Mouse (Mus musculus) heart, postnatal 4 days (tissue): Measurements from ENCODE around the gene Gm17416. TPM values are rescaled to one million over a fixed set of nuclear protein-coding genes. Genes with fewer than 3 reads are reported as not detected.

Experiments used
- DNase-seq: peaks from one replicate; pipeline ENCODE4 v3.0.0; 2021
- total RNA-seq, 2 experiments: library from RNA; stranded (reverse); gene quantifications; 2 replicates each; pipeline ENCODE4 v1.2.3; 2021

The Gm17416 gene
- total RNA-seq, 2 experiments from 2014 or later = not detected

DNA sequence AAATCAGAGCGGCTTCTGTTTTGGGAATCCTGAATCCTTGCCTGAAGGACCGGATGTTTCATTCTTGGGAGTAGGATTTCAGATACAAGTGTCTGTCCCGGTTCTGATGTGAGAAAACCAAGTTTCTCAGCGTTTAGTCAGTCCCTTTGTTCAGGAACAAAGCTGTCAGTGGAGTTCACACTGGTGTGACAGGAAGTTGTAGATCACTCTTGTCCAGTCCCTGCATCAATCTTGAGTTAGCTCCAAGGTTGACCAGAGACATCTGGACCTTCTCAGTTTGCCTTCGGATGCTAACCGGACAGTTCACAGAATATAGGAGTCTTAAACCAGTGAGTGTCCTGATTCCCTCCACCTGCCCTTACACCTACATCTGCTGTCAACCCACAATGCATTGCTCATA is 38.6 kb downstream of the Gm17416 start:
- DNase-seq = no peak

DNA sequence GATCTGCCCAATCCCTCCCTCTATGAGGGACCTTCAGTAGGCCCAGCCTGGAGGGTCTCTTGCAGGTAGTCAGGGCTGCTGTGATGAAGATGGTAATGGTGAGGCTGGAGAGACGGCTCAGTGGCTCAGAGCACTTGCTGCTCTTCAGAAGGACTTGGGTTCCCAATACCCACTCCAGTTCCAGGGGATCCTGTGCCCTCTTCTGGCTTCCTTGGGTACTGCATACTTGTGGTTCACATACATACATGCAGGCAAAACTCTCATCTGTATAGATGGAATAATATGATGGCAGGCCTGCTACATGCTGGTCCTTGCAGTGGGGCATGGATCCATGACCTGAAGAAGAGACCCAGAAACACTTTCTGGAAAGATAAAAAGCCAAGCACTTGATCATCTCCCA is 39.6 kb downstream of the Gm17416 start:
- no peak for DNase-seq

DNA sequence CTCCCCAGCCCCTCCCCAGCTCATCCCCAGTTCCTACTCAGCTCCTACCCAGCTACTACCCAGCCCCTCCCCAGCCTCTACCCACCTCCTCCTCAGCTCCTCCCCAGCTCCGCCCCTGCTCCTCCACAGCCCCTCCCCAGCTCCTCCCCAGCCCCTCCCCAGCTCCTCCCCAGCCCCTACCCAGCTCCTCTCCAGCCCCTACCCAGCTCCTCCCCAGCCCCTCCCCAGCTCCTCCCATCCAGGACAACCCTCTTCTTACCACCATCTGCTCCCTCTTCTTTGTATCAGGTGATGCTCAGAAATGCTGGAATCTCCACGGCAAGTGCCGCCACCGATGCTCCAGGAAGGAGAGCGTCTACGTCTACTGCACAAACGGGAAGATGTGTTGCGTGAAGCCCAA is 43.1 kb downstream of the Gm17416 start:
- DNase-seq = no peak

DNA sequence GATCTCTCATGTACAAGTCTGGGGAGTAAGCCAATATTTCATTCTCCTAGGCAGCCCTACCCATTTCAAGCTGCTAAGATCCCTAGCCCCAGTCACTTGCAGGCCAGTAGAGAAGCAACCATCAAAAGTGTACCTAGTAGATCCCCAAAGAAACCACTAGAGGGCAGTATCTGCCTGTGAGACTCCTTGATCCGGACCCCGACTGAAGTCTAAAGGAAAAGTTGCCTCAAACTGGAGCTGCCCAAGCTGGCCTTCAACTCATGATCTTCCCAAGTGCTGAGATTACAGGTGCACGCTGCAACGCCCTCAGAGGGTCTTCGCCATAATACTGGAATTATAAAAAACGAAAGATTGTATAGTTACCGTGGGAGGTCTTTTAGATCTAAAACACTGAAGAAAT is 46.4 kb downstream of the Gm17416 start:
- DNase-seq = peak; percentile 68

DNA sequence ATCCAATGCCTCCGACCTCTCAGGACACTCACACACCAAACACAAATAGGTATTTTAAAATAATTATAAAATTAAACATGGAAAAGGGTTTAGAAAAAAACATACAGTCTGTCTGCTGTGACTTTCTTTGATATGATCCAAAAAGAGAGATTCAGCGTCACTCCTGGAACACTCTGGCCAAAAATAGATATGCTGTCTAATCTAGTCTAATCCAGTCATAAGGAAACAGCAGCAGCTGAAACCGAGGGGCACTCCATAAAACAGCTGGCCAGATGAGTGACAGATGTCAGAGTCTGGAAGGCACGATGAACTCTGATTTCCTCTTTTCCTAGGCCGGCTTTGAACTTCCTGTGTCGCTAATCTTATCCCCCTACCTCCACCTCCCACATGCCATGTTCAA is 47.3 kb downstream of the Gm17416 start:
- DNase-seq = no peak

DNA sequence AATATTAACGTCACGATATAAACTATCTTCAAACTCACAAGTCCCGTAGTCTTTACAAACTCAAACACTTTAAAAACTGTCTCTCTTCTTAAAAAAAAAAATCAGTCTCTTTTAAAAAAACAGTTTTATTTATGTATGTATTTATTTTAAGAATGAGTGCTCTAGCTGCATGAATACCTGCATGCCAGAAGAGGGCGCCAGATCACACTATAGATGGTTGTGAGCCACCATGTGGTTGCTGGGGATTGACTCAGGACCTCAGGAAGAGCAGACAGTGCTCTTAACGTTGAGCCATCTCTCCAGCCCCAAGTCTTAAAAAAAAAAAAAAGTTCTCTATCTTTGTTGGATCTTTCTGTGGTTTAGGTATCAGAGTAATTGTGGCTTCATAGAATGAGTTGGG is 48.2 kb downstream of the Gm17416 start:
- no peak for DNase-seq

Other genes starting within 250 kb of the Gm17416 start
- 10 to 100 TPM; 70.5 to 75.6 TPM for gene Rbck1, start 236.7 kb upstream of the Gm17416 start, total RNA-seq
- 1 to 10 TPM; 2.9 TPM for gene Trib3, start 225.3 kb upstream of the Gm17416 start, total RNA-seq
- not detected for gene Nrsn2, start 192.7 kb upstream of the Gm17416 start, total RNA-seq
- gene Sox12, start 171.3 kb upstream of the Gm17416 start, total RNA-seq = 10 to 100 TPM; 42.3 to 42.6 TPM
- gene Zcchc3, start 154.3 kb upstream of the Gm17416 start, total RNA-seq = 10 to 100 TPM; 24.9 to 27.4 TPM
- 1 to 10 TPM; 3.8 to 4.0 TPM for gene 6820408C15Rik, start 153.8 kb upstream of the Gm17416 start, total RNA-seq
- gene Defb23, start 104.7 kb upstream of the Gm17416 start, total RNA-seq = not detected
- not detected for gene Defb20, start 92.3 kb upstream of the Gm17416 start, total RNA-seq
- not detected for gene Defb22, start 79.2 kb upstream of the Gm17416 start, total RNA-seq
- gene Defb26, start 57.6 kb upstream of the Gm17416 start, total RNA-seq = not detected
- not detected for gene Defb28, start 51.1 kb upstream of the Gm17416 start, total RNA-seq
- not detected for gene Defb29, start 29.2 kb upstream of the Gm17416 start, total RNA-seq
- gene Defb21, start 3.4 kb downstream of the Gm17416 start, total RNA-seq = not detected
- not detected for gene Defb19, start 11.0 kb downstream of the Gm17416 start, total RNA-seq
- not detected for gene Defb45, start 30.1 kb downstream of the Gm17416 start, total RNA-seq
- not detected for gene Defb36, start 35.0 kb downstream of the Gm17416 start, total RNA-seq
- not detected for gene Defb25, start 53.7 kb downstream of the Gm17416 start, total RNA-seq
- 10 to 100 TPM; 13.5 to 13.9 TPM for gene Rem1, start 57.6 kb downstream of the Gm17416 start, total RNA-seq
- 10 to 100 TPM; 54.1 to 54.2 TPM for gene H13, start 100.1 kb downstream of the Gm17416 start, total RNA-seq
- gene Mcts2, start 117.7 kb downstream of the Gm17416 start, total RNA-seq = 10 to 100 TPM; 19.9 to 20.2 TPM
- 10 to 100 TPM; 71.8 to 76.6 TPM for gene Id1, start 166.9 kb downstream of the Gm17416 start, total RNA-seq
- 10 to 100 TPM; 13.7 to 15.1 TPM for gene Cox4i2, start 184.8 kb downstream of the Gm17416 start, total RNA-seq